Mouse (Mus musculus): ENCODE measurements around the gene Galntl5.
"Not testable (repeated sequence)": the region's sequence is repeated elsewhere in the genome, so short reads cannot be mapped to it uniquely, and the experiment has no call there.

The Galntl5 gene

DNA sequence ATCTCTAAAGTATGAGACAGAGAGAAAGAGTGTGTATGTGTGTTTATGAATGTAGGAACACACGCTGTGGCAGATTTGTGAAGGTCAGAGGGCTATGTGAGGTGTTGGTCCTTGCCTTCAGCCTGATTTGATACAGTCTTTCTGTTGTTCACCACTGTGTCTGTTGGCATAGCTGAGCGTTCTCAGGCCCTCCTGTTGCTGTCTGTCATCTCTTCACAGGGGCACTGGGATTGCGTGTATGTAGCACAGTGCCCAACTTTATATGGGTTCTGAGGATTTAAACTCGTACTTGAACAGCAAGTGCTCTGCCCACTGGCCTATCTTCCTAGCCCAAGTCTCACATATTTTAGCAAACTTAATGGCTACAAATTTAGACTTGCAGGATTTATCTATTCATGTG lies 2.3 kb downstream of the Galntl5 start:
- ChIA-PET POLR2A (interaction anchor here in 2 of 4 experiments (0.6 kb wide), 2 partner anchors 534 to 687 kb away, joined by 3 to 4 read pairs; no protein-coding TSS in a partner anchor), CTCF (interaction anchor here in 2 of 4 experiments (0.6 kb wide), 4 partner anchors 272 to 1619 kb away, joined by 4 to 8 read pairs (median 4); no protein-coding TSS in a partner anchor)

DNA sequence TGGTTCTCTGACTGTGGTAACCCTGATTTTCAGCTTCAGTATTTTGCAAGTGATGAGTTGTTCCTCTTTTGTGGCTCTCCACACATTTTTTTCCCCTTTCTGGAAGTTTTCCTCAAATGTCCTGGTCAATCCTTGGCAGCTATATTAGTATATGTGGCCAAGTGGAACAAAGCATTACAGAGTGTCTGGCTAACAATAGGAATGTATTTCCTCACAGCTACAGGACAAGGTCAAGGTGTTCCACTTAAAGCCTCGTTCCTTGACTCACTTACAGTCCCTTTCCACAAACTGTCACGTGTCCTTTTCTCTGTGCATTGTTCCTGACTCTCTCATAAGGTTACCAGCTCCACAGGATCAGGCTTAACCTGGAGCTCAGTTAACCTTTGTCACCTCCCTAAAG lies 3.3 kb downstream of the Galntl5 start:
- POLR2A ChIA-PET: interaction anchor here in 3 of 4 experiments (0.6 to 1.3 kb wide), 4 partner anchors 27 to 682 kb away, joined by 3 to 4 read pairs (median 3); no protein-coding TSS in a partner anchor
- CTCF ChIA-PET: no interaction called here

DNA sequence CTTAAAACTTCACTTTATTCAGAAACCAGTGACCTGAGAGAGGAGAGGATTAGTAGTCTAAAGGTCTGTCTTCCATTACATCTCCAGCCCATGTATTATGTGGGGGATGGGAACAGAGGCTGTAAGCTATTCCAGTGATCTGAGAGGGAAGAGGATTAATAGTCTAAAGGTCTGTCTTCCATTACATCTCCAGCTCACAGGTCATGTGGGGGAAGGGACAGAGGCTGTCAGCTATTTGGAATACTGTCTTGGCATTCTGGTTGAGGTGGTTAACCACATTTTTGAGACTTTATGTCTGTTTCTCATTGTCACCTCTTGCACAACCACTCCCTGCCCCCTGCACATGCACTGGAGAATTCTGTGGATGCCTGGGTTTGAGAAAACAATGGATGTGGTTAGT lies 6.5 kb downstream of the Galntl5 start:
- POLR2A ChIA-PET: no interaction called here
- CTCF ChIA-PET: no interaction called here

DNA sequence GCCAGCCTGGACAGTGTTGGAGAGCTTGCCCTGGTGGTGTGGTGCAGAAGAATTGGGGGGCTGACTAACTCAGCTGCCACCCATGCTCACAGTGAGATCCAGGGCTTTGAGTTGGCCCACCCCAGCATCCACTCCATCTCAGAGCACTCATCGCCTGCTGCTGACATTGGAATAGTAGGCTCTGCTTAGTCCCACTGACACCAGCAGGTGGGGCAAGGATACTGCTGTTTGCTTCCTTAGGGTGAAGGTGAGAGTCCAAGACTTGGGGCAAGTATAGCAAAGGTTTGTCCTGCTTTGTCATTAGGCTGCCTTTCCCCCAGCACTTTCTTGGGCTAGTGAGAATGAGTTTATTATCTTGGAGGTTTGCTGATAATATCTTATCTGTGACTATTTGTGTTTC lies 7.5 kb downstream of the Galntl5 start:
- ChIA-PET POLR2A (no interaction called here), CTCF (interaction anchor here in 1 of 4 experiments (0.6 kb wide), 1 partner anchor 571 kb away, joined by 3 read pairs; no protein-coding TSS in a partner anchor)

DNA sequence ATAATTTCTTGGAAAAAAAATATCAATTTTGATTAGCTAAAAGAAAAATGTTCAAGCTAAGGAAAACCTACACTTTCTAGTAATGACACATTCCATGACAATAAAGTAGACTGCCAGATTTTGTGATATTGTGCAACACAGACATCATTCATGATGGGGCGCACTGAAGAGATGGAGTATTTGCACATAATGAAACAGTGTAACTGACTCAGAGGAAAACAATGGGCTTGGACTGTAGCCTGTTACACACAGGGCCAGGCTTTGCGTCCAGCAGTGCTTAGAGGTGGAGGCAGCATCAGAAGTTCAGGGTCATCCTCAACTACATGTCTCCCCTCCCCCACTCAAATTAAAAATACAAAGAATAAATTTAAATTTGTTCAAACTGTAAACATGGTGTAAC lies 9.3 kb downstream of the Galntl5 start:
- ChIA-PET CTCF (no interaction called here), POLR2A (no interaction called here)

DNA sequence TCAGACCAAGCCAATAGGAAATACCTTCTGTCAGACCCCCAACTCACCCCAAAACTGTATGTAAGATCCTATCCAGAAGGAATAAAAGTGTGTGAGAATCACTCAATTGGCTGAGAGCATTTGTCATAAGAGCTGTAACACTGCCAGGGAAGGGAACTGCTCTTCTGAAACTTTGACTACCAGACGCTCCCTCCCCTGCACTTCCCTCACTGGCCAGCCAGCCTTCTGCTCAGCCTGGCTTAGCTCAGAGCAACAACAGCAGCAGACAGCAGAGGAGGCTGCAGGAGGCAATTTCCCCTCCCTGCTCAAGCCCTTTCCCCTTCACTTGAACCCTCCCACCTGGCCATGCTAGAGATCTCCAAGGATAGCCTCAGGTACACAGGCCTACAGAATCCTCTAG lies 30.6 kb downstream of the Galntl5 start:
- ChIA-PET POLR2A (no interaction called here), CTCF (no interaction called here)

DNA sequence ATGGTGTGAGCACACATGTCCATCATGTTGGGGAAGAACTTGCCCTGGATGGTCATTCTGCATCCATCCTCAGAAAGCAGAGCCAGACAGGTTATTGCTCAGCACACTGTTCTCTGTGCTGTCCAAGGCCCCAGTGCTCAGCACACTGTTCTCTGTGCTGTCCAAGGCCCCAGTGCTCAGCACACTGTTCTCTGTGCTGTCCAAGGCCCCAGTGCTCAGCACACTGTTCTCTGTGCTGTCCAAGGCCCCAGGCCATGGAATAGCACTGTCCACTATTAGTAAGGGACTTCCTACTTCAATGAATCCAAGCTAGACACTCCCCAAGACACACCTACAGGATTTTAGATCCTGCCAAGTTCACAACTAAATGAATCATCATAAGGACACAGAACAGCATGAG lies 32.0 kb downstream of the Galntl5 start:
- POLR2A ChIA-PET, CTCF ChIA-PET: not testable (repeated sequence)

DNA sequence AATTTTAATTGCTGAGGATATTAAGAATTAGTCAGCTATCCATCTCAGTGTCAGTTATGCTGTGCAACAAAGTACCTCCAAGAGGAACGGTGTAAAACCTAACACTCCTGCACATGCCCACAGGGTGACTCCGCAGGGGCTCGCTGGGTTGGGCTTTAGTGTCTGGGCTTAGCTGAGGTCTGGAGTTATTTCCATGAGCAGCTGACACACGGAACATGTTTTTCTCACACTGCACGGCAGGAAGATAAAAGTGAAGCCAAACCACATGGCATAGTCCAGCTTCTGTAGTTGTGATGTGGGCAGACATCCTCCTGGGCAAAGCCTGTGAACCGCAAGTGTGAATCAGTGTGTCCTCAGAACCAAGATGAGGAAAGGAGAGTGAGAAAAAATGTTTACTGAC lies 33.7 kb downstream of the Galntl5 start:
- POLR2A ChIA-PET: no interaction called here

DNA sequence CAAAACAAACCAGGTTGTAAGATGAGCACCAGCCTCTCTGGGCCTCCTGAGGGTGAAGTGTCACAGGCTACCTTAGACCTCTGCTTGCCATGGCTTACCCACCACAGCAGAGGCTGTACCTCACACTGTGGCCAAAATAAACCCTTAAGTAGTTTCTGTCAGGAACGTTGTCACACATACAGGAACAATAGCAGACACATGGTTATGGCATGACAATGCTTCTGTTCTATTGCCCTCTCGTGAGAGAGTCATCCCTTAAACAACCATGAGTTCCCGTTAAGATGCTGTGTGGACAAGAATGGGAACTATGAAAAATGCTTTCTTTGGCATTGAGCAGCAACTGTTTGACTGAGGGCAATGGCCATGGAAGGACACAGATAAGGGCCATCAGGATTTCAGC lies 40.3 kb downstream of the Galntl5 start, which contains the start of gene Galnt11:
Galnt11 (plus strand) TSS at position 301 of the 400 bp plus-strand sequence.
- POLR2A ChIA-PET: interaction anchor here in 2 of 4 experiments (0.5 to 0.8 kb wide), 2 partner anchors 277 to 466 kb away, joined by 3 read pairs; partner anchors contain the start of gene Kmt2c (in 1 of the 2)

More for the DNA sequence above, 33.7 kb downstream of the Galntl5 start:
- CTCF ChIA-PET: interaction anchor here in 1 of 4 experiments (0.7 kb wide), 1 partner anchor 30 kb away, joined by 3 read pairs; no protein-coding TSS in a partner anchor

DNA sequence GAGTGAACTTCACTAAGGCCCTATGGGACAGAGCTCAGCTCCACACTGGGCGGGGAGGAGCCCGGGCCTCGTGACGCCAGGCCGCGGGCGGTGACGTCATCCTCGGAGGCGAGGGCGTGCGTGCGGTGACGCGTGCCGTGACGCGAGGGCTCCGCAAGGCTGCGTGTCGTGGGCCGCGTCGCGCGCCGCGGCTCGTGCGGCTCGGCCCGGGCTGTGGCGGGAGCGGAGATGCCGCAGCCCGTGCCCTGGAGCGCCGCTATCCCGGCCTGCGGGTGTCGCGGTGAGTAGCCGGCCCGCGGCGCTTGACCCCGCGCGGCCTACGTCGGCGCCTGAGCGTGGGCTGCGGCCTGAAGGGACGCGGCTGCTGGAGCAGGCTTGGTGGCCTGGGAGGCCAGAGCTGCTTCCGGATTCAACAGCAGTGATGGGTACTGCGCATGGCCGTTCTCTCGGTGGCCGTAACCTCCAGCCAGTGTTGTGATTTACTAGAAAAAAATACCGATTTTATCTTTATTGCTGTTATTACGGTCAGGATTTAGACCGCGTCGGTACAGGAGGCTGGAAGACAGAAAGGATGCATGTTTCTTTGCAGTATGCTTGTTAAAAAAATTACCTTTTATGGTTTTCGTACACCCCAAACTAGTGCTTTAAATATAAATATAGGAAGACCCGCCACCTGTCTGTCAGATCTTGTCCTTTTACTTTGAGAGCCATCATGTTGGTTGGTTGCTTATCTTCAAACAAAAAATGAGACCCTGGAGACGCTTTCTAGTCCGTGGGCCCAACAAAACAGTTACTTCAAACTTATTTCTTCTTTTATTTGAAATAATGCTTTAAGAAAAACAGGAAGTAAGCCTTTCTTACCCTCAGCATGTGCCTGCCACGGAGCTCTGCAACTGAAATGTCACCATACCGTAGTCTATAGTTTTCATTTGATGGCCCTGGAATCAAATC lies 41.8 kb downstream of the Galntl5 start, which contains the start of gene E130116L18Rik:
E130116L18Rik (minus strand) TSS at position 402 of the 951 bp plus-strand sequence.
- POLR2A ChIA-PET: interaction anchor here in 3 of 4 experiments (0.6 to 1.6 kb wide), 9 partner anchors 29 to 466 kb away, joined by 3 to 6 read pairs (median 3); partner anchors contain the start of genes Kmt2c (in 1 of the 3) and Rheb (in 1 of the 3)
- CTCF ChIA-PET: interaction anchor here in 1 of 4 experiments (0.6 to 0.7 kb wide), 2 partner anchors 213 to 920 kb away, joined by 3 to 15 read pairs; no protein-coding TSS in a partner anchor

More for the DNA sequence above, 40.3 kb downstream of the Galntl5 start, which contains the start of gene Galnt11:
- CTCF ChIA-PET: no interaction called here

DNA sequence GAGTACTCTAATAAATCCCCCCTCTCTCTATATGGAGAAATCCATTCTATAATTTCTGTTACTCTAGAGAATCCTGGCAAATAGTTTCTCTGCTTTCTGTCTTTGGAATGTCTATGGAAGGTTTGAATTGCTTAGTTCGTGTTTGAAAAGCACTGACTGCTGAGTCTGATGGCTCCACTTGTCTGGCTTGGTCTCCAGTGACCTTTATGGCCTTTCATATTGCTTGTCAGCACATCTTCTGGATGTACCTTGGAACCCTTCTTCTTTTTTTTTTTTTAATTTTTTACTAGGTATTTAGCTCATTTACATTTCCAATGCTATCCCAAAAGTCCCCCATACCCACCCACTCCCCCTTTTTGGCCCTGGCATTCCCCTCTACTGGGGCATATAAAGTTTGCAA lies 43.1 kb downstream of the Galntl5 start:
- CTCF ChIA-PET: not testable (repeated sequence)
- POLR2A ChIA-PET: interaction anchor here in 1 of 4 experiments (0.8 kb wide), 1 partner anchor 213 kb away, joined by 3 read pairs; no protein-coding TSS in a partner anchor

DNA sequence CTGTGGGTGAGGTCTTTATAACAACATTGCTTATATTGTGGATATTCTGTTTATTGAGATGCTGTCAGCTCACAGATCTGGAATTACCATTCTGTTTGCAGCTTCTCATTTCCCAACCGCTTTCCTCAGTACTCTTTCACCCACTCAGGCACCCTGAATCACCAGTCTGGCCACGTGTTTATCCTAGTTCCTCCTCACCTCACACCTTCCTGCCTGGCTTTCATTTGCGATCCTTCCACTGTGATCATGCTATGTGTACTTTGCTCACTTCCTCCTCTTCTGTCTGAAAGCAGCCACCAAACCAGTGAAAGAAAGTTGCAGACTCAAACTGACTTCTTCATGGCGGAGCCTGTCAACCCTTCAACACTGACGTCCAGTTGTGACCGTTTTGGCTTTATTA lies 61.8 kb downstream of the Galntl5 start:
- POLR2A ChIA-PET: no interaction called here
- CTCF ChIA-PET: no interaction called here

DNA sequence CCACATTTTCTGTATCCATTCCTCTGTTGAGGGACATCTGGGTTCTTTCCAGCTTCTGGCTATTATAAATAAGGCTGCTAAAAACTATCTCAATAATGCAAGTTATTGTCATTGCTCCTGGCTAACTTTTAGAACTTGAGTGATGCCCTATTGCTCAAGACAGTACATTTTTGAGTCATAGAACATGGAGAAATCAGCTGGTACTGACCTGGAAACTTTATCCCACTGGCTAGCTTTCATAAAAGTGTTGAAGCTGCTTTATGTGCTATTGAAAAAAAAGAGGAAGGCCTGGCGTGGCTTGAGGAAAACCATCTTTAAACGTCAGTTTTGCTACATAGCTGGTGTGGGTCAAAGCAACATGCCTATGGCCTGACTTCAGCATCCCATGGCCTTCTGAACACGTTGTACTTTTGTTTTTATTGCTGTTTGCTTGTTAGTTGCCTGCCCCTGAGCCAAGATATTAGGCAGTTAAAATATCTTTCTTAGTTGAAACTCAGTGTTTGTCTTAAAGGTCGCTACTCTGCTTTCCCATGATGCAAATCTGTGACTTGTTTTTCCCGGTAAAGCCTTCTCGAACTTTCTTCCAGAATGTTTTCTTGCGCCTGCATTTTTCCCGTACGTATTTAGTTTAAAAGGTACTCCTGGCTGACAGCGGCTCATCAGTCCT lies 64.7 kb downstream of the Galntl5 start:
- POLR2A ChIA-PET: interaction anchor here in 1 of 4 experiments (0.5 kb wide), 1 partner anchor 67 kb away, joined by 3 read pairs; no protein-coding TSS in a partner anchor
- CTCF ChIA-PET: no interaction called here

DNA sequence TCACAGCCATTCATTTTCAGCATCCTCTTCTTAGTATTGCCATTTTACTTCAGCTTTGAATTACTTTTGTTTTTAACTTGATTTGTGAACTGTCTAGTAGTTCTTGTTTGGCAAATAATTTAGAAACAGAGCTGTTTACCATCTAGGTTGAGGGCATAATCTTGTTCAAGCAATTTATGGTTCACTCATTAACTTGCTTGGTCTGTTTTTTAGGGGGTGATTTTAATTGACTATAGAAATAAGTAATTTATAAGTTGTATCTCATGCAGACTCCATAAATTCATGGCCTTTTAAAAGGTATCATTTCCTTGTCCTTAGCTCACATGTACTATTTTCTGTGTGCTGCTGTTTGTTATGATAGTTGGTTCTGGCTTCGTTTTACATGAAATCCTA lies 65.2 kb downstream of the Galntl5 start:
- ChIA-PET POLR2A (interaction anchor here in 1 of 4 experiments (0.6 kb wide), 1 partner anchor 44 kb away, joined by 3 read pairs; no protein-coding TSS in a partner anchor), CTCF (no interaction called here)

DNA sequence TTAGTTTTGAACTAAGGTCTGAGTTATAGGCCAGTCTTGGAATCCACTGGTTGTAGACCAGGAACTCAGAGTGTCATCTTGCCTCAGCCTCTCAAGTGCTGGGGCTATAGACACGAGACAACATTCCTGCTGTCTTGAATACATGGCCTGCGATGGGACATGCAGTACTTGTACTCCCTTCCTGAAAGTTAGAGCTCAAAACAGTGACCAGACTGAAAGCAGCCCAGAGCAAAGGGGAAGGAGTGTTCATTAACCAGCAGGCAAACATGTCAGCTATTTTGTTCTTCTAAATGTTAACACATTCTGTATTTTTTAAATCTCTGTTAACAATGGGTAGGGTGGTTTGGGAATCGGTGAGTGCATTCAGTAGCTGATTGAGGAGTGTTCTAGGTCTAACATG lies 65.8 kb downstream of the Galntl5 start:
- ChIA-PET POLR2A (interaction anchor here in 2 of 4 experiments (0.6 to 1.0 kb wide), 3 partner anchors 16 to 237 kb away, joined by 3 read pairs; no protein-coding TSS in a partner anchor), CTCF (no interaction called here)

DNA sequence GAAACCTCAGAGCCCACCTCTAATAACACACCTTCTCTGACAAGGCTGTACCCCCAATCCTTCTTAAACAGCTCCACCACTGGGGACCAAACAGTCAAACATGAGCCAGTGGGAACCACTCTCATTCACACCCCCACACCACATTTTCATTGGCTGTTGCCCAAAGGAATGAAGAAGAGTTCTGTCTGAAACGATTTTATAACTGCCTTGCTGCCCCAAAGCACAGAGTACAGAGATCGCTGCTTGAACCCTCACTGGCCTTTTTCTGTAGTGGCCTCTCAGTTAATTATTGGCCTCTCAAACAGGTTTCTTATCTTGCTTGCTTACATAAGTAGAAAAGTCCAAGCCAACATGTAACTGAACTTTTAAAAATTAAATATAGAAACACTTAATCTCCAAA lies 71.2 kb downstream of the Galntl5 start:
- CTCF ChIA-PET: no interaction called here
- POLR2A ChIA-PET: interaction anchor here in 1 of 4 experiments (0.6 kb wide), 1 partner anchor 30 kb away, joined by 3 read pairs; the partner anchor contains the start of gene E130116L18Rik

DNA sequence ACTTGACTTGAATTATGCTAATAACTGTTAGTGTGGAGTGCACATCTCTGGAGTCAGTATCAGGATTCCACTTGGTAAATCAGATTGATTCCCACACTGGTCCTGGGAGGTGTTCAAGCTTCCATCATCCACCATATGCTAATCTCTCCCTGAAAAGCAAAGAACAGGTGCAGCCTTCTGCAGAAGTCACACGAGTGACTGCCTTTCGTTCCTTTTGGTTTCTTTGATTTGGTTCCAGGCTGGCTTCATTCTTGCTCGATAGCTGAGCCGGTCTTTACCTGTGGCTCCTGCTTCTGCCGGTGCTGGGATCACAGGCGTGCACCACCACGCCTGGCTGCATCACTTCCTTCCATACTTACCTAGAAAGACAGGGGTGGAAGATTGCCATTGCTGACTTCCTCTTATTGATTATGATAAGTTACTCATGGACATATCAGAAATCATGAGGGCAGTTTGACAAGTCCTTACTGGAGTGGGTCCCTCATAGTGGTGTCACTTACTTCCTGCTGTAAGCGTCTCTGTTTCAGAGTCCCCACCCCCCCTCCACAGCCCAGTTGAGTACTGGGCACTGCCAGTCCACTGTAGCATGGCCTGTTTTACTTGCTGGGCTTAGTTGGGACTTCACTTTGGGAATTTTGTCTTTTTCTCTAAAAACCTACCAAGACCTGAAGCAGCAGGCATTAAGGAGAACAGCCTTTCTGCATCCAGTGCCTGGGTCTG lies 71.7 kb downstream of the Galntl5 start:
- ChIA-PET CTCF (no interaction called here), POLR2A (no interaction called here)

DNA sequence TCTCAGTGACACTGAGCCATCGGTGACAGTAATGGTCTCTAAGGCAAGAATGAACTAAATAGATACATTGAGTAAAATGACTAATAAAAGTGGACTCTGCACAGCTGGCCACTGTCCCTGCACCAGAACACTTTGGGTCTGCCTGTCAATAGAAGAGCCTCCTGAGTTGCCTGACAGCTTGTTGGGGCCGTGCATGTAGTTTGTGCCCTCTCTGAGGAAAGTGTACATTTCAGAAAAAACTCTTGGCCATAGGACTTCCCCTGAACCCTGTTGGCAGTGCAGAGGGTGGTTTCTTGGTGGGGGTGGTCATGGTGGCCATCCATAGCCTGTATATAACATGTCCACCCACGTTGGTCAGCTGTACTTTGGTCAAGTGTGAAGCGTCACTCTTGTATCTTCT lies 73.2 kb downstream of the Galntl5 start:
- ChIA-PET CTCF (interaction anchor here in 1 of 4 experiments (0.7 kb wide), 1 partner anchor 565 kb away, joined by 3 read pairs; no protein-coding TSS in a partner anchor), POLR2A (interaction anchor here in 1 of 4 experiments (1.3 kb wide), 1 partner anchor 13 kb away, joined by 4 read pairs; no protein-coding TSS in a partner anchor)

DNA sequence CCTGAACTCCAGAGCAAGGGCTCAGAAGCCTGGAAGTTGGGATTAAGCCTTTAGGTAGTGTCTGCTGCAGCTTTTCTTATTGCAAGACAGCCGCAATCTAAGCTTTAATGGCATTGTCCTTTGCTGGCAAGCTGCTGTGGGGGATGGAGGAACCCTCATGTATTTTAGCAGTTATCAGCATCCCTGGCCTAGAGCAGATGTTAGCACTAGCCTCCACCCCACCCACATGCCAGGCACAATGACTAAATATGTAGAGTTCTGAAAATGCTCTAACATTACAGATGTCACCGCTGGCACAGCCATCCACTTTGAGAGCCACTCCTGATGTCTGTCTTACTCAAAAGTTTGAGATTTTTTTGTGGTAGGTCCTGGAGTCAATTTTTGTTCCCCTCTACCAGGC lies 75.4 kb downstream of the Galntl5 start:
- CTCF ChIA-PET: no interaction called here
- POLR2A ChIA-PET: no interaction called here
